Mouse (Mus musculus): ENCODE measurements at regions not wholly inside any gene's neighbourhood (a gene's known extent, or its start where the extent isn't known, plus 50 kb on each side); places are given as distances from the start of the nearest gene placed in this dataset.

GRCm38 (mm10) chr8:126744747-126745382 lies 151.1 kb upstream of the Irf2bp2 start:
- no peak for DNase-seq (ENCODE audit: low spot score)

GRCm38 (mm10) chr8:126743296-126743695 lies 149.5 kb upstream of the Irf2bp2 start:
- DNase-seq (ENCODE audit: low spot score): no peak

GRCm38 (mm10) chr8:126742081-126742480 lies 148.3 kb upstream of the Irf2bp2 start:
- no peak for DNase-seq (ENCODE audit: low spot score)

GRCm38 (mm10) chr8:126741031-126741430 lies 147.2 kb upstream of the Irf2bp2 start:
- no peak for DNase-seq (ENCODE audit: low spot score)

DNA sequence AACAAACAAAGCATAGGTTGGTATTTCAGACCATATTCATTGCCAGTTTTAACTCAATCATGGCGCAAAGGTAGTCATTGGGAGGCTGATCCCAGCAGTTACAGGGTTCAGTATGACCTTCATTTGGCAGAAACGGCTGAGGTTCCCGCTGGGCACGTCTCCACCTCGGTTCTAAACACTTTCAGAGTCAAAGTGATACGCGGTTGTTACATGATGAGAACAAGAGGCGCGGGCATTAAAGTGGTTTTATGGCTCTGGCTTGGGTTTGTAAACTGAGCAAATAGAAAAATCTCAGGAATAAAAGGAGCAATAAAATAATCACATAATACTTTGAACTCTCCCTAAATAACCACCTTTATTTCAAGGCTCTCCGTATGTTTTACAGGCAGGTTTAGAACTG lies 146.0 kb upstream of the Irf2bp2 start:
- no peak for DNase-seq (ENCODE audit: low spot score)

DNA sequence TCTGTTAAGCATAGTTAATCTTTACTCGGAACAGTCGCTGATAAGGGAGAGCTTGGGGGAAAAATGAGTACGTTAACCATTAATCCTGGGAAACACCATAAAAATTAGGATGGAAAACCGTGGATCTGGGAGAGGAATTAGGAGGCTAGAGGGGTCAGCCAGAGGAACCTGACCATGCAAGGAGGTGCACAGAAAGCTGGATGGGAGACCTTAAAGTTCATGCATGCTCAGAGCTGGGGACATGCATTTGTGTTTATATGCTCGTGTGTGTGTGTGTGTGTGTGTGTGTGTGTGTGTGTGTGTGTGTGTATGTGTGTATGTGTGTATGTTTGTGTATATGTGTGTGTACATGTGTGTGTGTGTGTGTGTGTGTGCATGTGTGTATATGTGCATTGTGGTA lies 143.2 kb upstream of the Irf2bp2 start:
- no peak for DNase-seq (ENCODE audit: low spot score)

- DNase-seq (ENCODE audit: low spot score): peak; percentile 17
Observed at GRCm38 (mm10) chr8:126736441-126736962, 142.7 kb upstream of the Irf2bp2 start.

DNA sequence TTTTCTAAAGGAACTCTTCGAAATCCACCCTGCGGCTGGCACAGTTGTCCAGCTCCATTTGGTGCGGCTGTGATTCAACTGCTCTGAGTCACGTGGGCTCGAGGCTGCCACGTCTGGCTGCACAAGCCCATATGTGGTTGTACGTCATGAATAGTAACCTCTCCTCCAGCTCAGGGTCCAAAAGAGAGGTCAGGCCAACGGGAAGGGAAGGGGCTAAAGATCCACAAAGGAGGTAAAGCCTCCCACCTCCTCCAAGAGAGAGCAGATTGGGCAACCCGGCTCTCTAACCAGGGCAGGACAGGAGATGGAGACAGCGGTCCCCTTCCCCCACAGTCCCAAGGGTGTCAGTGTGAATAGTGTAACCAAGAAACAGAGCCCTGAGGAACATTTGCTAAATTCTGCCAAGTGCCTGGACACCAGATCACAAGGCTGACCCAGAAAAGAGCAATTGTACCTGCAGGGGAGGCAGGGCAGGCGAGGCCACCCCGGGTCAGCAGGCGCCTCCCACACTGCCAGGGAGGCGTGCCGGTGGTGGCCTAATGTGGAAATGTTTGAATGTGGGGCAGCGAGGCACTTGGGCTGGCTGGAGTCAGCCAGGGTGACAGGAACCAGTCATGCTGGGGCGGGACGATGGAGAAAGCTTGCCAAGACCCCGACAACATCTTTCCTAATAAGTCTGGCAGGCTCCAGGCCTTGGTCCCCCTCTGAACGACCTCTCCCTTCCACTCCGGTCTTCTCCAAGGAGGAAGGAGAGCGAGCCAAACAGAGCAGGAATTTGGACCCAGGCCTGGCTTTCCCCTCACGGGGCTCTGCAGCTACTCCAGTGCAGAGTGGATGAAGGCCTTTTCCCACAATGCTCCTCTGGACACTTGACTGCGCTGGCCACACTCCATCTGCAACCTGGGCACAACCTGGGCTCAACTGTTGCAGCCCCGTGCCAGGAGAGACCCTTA lies 142.0 kb upstream of the Irf2bp2 start:
- peak; percentile 42 for DNase-seq (ENCODE audit: low spot score)

DNA sequence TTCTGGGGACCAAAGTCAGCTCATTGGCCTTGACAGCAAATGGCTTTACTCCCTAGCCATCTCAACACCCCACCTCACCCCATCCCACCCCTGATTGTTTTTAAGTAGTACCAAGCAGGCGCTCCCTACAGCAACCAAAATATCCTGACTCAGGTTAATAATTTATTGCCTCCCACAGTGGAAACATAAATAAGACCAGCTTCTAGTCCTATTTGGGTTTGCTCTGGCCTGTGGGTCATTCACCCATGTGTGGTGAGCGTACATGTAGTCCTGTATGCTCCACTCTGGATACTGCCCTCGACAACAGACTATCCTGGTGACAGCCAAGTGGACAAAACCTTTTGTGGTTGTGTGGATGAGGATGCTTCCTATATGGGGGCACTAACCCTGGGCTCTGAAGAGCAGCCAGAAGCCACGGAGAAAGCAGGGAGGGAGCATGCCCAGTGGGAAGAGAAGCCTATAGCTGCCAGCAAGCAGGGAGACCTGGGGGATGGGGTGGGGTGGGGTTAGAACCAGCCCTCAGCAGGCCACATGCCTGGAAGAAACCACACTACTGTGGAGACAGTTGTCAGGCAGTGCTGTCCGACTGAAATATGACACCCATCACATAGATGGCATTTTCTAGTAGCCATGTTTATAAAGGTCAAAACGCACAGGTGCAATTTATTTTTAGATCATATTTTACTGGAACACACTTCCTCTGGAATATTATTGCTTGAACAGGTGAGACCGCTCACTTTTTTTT lies 141.1 kb upstream of the Irf2bp2 start:
- DNase-seq (ENCODE audit: low spot score): peak; percentile 14

DNA sequence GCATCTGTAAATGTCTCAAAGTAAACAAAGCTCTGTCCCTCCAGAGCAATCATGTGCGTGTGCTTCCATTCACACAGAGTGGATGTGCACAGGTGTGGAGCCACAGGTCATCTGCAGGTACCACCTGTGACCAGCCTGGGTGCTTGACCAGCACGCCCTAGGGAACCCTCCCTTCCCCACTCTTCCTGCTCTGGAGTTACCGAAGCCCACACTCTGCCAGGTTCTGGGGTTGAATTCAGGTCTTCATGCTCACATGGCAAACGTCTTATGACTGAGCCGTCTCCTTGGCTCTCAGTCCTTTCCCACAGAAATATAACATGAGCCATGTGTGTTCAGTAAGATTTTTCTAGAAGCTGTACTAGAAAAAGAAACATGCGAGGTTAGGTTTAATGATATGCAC lies 140.0 kb upstream of the Irf2bp2 start:
- DNase-seq (ENCODE audit: low spot score): no peak

DNA sequence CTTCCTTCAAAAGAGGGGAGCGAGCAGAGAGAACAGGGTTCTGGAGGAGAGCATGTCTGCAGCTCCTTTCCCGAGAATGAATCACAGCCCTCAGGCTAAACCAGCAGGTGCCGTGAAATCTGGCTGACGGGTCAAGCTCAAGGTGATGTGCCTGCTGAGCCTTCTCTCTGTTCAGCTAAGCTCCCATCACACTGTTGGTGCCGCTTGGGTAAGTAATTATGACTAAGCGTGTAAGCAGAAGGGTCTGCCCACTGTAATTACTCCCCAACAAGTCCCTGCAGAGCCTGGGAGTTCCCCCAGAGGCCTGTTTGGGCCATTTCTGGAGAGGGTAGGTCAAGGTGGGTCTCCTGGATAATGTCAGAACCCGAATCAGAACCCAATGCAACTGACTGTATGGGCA lies 139.5 kb upstream of the Irf2bp2 start:
- peak; percentile 49 for DNase-seq (ENCODE audit: low spot score)

DNA sequence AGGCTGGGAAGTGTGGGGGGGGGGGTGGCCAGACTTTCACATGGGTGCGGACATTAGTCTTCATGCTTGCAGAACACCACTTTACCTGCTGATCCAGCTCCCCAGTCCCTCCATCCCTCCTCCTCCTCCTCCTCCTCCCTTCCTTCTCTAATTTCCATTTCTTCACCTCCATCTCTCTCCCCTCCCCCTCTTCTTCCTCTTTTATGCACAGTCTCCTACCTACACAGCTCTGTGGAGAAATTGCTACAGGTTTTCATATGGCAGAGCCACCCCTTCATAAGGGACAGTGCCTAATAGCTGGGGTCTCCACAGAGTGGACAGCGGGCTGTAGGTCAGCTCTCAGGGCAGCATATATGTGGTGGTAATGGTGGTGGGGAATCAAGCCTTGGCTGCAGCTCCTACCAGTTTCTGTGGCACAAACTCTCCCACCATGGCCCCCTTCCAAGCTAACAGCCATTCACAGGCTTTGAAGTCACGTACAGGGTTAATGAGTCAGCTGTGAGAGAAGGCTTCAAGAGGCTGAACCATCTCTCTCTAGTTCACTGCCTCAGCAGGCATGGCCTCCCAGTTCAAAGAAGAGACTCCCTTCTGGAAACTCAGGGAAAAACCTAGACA lies 136.3 kb upstream of the Irf2bp2 start:
- no peak for DNase-seq (ENCODE audit: low spot score)

- no peak for DNase-seq (ENCODE audit: low spot score)
Observed at GRCm38 (mm10) chr8:126728987-126729632, 135.3 kb upstream of the Irf2bp2 start.

GRCm38 (mm10) chr8:126728135-126728534 lies 134.3 kb upstream of the Irf2bp2 start:
- no peak for DNase-seq (ENCODE audit: low spot score)

GRCm38 (mm10) chr8:126727068-126727467 lies 133.3 kb upstream of the Irf2bp2 start:
- DNase-seq (ENCODE audit: low spot score): no peak

DNA sequence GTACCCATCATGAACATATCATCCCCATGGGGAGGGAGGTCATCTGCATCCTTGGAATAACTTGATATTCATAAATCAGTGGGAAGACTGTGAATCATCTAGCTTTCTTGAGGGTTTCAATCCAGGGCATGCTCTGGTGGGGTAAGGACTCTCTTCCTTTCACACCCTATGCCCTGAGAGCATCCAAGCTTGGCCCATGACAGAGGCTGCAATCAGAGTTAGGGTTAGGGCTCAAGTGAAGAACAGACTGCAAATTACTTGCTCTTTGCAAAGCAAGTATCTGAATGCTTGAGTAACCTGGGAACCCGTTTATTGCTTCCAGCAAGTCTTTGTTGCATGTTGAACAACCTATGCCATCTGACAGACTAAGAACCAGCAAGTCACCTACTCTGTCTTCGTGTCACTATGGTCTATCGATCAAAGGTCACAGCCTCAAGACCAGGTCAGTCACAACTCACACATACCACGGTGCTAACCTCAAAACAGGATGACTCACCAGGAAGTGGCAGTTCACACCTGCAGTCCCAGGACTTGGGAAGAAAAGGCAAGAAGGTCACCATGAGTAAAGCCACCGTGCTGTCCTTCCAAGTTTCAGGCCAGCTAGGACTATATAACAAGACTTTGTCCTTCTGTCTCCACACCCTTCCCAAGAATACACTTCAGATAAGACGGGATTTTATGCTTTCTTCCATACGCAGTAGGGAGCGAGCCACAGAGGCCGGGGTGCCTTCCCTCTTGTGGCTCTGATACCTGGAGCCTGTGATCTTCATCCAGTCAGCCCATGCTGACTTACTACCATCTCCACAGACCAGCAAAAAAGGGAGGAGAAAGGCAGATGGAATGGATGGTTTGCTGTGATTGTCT lies 129.7 kb upstream of the Irf2bp2 start:
- DNase-seq (ENCODE audit: low spot score): no peak

GRCm38 (mm10) chr8:126721621-126722020 lies 127.8 kb upstream of the Irf2bp2 start:
- no peak for DNase-seq (ENCODE audit: low spot score)

DNA sequence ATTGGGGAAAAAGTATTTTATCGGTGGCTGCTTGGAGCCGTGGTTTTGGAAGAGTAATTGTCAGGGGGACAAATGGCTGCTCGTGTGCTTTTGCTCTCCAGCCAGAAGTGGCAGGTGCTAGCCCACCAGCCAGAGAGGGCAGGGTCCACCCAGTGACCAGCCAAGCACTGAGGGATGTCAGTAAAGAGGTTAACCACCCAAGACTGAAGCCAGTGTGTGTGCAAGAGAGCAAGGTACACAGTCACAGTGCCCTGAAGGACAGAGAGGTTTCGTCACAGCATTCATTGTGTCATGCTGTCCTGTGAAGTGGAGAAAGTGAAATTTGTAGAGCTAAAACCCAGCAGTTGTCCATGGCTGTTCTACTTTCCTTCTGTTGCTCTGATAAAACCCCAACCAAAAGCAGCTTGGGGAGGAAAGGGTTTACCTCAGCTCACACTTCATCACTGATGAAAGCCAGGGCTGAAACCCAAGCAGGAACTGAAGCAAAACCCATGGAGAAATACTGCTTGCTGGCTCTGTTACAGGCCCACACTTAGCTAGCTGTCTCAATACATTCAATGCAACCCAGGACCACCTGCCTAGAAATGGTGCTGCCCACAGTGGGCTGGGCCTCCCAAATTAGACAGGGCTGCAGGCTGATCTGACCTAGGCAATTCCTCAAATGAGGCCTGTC lies 126.8 kb upstream of the Irf2bp2 start:
- no peak for DNase-seq (ENCODE audit: low spot score)

DNA sequence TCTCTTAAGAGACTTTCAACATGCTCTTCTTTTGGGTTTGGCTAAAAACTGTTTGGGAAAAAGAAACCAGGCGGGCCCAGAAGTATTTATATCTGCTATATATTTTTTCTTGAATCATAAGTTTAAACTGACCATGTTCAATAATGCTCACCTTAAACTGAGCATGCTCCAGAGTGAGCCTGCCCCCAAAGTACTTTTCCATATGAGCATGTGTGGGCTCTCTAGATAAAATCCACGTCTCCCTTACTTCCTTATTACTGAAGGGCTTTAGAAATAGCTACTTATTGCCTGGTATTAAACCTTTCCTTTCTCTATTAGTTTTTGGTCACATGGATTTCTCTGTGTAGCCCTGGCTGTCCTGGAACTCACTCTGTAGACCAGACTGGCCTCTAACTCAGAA lies 126.0 kb upstream of the Irf2bp2 start:
- DNase-seq (ENCODE audit: low spot score): no peak

- DNase-seq (ENCODE audit: low spot score): no peak
Observed at GRCm38 (mm10) chr8:126717652-126718155, 123.9 kb upstream of the Irf2bp2 start.

Data from retina, embryonic 14.5 days (tissue).